Mouse (Mus musculus): Measurements from ENCODE around the gene E2f6. TPM values are rescaled to one million over a fixed set of nuclear protein-coding genes. Genes with fewer than 3 reads are reported as not detected.

Gene E2f6
- polyA plus RNA-seq, 1 experiment from 2014 or later = 45.5 TPM

DNA sequence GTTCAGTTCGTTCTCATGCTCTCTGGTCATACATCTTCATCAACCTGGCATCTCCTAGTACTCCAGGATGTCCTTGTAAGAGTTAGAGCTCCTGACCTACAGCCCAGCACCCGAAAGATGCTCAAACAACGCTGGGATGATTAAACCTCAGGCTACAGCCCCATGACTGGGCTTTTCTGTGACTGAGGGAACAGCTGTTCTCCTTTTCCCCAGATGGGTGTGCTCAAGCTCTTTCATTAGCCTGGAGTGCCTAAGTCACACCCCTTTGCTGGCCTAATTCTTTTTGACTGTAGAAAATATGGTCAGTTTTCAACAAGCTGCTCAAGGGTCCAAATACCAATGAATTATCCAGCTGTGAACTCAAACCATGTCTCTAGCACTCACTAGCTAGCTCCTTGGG lies 2.7 kb upstream of the E2f6 start:
- Histone ChIP-seq H3K27ac (ENCODE audit: low read length) (no peak overlapping the region), H3K4me2 (ENCODE audit: low read depth, low read length) (no peak overlapping the region), H3K36me3 (ENCODE audit: control insufficient read depth, insufficient read depth) (no peaks in the 10 kb centered on the region), H3K4me1 (ENCODE audit: control insufficient read depth, insufficient read depth, low read length) (peaks cover 9% of the 10 kb centered on the region), H3K9me3 (replicated peaks; ENCODE audit: control insufficient read depth, low read length) (no peaks in the 10 kb centered on the region), H3K4me3 (ENCODE audit: low read length) (no peak overlapping the region), H3K27me3 (ENCODE audit: control insufficient read depth, insufficient read depth, low read length) (peaks cover 21% of the 10 kb centered on the region), H3K9ac (ENCODE audit: low read length) (no peak overlapping the region)
- WGBS = 31% methylated on average over 3 of the region's 3 CpGs
- ATAC-seq (replicated peaks; ENCODE audit: extremely low read depth, insufficient read depth, low FRiP score) = 0 out of 2 replicates have a peak, but pooled peaks have one; percentile 30

DNA sequence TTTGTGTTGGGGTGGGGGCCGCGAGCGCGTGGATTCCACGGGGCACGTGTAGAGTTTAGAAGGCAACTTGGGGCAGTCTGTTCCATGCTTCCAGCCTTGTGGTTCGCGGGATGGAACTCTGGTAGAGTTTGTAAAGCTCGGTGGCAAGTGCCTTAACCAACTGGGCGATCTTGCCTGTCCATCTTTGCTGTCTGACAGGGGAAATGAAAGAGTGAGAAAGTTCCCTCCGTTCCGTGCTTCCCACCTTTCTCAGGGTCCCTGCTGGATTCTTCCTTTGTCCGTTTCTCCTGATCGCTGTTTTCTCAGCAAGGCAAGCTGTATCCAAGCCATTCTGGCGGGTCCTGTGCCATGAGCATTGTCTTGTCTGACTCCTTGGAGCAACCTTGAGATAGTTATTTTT lies 714 bp downstream of the E2f6 start:
- Histone ChIP-seq H3K4me2 (ENCODE audit: low read depth, low read length) (peak overlapping the region; percentile 86), H3K27me3 (ENCODE audit: control insufficient read depth, insufficient read depth, low read length) (peaks cover 18% of the 10 kb centered on the region), H3K9ac (ENCODE audit: low read length) (peak overlapping the region; percentile 92), H3K9me3 (replicated peaks; ENCODE audit: control insufficient read depth, low read length) (no peaks in the 10 kb centered on the region), H3K36me3 (ENCODE audit: control insufficient read depth, insufficient read depth) (no peaks in the 10 kb centered on the region), H3K27ac (ENCODE audit: low read length) (peak overlapping the region; percentile 13; the same call in 1 of the 2 replicates), H3K4me1 (ENCODE audit: control insufficient read depth, insufficient read depth, low read length) (peaks cover 9% of the 10 kb centered on the region), H3K4me3 (ENCODE audit: low read length) (peak overlapping the region; percentile 85)
- ATAC-seq (replicated peaks; ENCODE audit: extremely low read depth, insufficient read depth, low FRiP score) = 0 out of 2 replicates have a peak, but pooled peaks have one; percentile 7
- 2% methylated on average over 15 of the region's 15 CpGs for WGBS

DNA sequence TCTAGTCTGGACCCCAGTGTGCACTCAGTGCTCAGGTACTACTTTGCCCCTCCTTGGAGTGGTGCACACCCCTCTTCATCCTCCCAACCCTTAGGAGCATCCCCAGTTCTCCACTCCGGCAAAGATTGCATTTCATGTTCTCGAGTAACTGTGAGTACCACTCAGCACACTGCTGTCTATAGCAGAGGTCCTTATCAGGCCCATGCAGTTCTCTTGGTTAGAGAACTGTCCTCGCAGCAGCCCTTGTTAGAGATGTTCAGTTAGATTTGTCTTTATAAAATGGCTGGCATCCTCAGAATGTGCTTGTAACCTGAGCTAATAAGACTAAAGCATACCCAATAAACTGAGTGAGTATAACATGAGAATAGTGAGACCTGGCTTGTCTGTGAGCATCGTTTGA lies 6.4 kb downstream of the E2f6 start:
- no peak overlapping the region for H3K4me3 ChIP-seq (ENCODE audit: low read length)
- no peak overlapping the region for H3K9ac ChIP-seq (ENCODE audit: low read length)
- ATAC-seq (replicated peaks; ENCODE audit: extremely low read depth, insufficient read depth, low FRiP score) = no peak
- WGBS = 76% methylated on average over 4 of the region's 4 CpGs
- no peak overlapping the region for H3K4me2 ChIP-seq (ENCODE audit: low read depth, low read length)
- no peaks in the 10 kb centered on the region for H3K9me3 ChIP-seq (replicated peaks; ENCODE audit: control insufficient read depth, low read length)
- peaks cover 37% of the 10 kb centered on the region for H3K36me3 ChIP-seq (ENCODE audit: control insufficient read depth, insufficient read depth)
- no peak overlapping the region for H3K27ac ChIP-seq (ENCODE audit: low read length)
- no peaks in the 10 kb centered on the region for H3K27me3 ChIP-seq (ENCODE audit: control insufficient read depth, insufficient read depth, low read length)
- peaks cover 5% of the 10 kb centered on the region for H3K4me1 ChIP-seq (ENCODE audit: control insufficient read depth, insufficient read depth, low read length)

DNA sequence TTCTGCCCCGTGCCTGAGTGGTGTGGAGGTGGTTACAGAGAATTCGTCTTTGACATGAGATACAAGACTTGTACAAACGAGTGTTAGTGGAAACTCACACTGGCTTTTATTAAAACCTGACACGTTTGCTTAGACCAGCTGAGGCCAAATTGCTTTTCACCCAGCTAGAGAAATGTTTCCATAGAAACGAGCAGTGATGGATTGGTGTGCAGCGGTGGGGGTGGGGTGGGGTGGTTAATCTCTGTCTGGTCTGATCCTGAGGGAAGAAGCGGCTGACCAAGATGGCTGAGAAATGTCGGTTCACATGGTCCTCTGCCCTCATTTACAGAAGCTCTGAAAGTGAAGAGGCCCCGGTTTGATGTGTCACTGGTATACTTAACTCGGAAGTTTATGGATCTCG lies 7.8 kb downstream of the E2f6 start:
- Histone ChIP-seq H3K9ac (ENCODE audit: low read length) (no peak overlapping the region), H3K4me2 (ENCODE audit: low read depth, low read length) (no peak overlapping the region), H3K9me3 (replicated peaks; ENCODE audit: control insufficient read depth, low read length) (no peaks in the 10 kb centered on the region), H3K27ac (ENCODE audit: low read length) (no peak overlapping the region), H3K36me3 (ENCODE audit: control insufficient read depth, insufficient read depth) (peaks cover 43% of the 10 kb centered on the region), H3K27me3 (ENCODE audit: control insufficient read depth, insufficient read depth, low read length) (no peaks in the 10 kb centered on the region), H3K4me1 (ENCODE audit: control insufficient read depth, insufficient read depth, low read length) (no peaks in the 10 kb centered on the region), H3K4me3 (ENCODE audit: low read length) (no peak overlapping the region)
- no peak for ATAC-seq (replicated peaks; ENCODE audit: extremely low read depth, insufficient read depth, low FRiP score)
- WGBS = 71% methylated on average over 11 of the region's 11 CpGs

DNA sequence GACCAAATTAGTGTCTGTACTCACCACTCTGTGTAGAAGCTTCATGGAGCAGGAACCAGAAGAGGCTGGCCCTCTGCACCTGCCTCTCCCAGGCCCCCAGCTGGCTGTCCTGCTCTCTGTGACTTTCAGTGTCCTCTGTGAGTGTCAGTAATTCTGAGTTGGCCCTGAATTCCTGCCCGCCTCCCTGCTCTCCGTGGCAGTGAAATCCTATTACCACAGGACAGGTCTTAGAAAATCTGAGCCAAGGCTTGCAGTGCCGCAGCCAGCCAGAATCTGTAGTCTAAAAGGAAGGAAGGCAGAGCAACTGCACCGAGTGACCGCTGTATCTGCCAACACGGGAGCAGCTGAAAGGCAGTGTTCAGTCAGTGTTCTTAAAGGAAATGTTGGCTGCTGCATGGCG lies 10.0 kb downstream of the E2f6 start:
- no peaks in the 10 kb centered on the region for H3K27me3 ChIP-seq (ENCODE audit: control insufficient read depth, insufficient read depth, low read length)
- H3K27ac ChIP-seq (ENCODE audit: low read length) = peak overlapping the region; percentile 19
- no peak overlapping the region for H3K4me2 ChIP-seq (ENCODE audit: low read depth, low read length)
- no peaks in the 10 kb centered on the region for H3K4me1 ChIP-seq (ENCODE audit: control insufficient read depth, insufficient read depth, low read length)
- H3K4me3 ChIP-seq (ENCODE audit: low read length) = no peak overlapping the region
- H3K9ac ChIP-seq (ENCODE audit: low read length) = no peak overlapping the region
- 0 out of 2 replicates have a peak, but pooled peaks have one; percentile 37 for ATAC-seq (replicated peaks; ENCODE audit: extremely low read depth, insufficient read depth, low FRiP score)
- 68% methylated on average over 7 of the region's 7 CpGs for WGBS
- no peaks in the 10 kb centered on the region for H3K9me3 ChIP-seq (replicated peaks; ENCODE audit: control insufficient read depth, low read length)
- H3K36me3 ChIP-seq (ENCODE audit: control insufficient read depth, insufficient read depth) = peaks cover 57% of the 10 kb centered on the region

DNA sequence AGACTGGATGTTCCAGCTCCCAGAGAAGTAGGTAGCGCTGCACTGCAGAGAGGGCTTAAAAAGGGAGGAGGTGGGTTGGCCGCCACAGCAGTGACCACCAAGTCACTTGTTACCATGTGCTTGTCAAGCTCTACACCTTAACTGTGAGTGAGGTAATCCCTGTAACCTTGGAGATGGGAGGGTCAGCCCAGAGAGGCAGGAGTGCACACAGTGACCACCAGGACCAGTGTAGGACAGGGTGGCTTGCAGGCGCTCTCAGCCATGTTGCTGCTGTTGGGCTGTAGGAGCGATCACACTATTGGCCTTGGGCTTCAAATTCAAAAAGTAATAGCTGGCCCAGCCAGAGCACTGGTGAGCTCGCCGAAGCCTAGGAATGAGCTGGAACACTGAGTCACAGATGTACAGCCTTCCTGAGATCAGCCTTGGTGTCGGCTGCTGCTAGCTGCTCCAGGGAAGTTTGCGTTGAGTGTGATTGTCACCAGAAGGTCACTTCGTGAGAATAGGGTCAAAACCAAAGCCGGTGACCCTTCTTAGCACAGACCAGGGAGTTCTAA lies 11.5 kb downstream of the E2f6 start:
- Histone ChIP-seq H3K4me3 (ENCODE audit: low read length) (no peak overlapping the region), H3K9ac (ENCODE audit: low read length) (no peak overlapping the region), H3K4me2 (ENCODE audit: low read depth, low read length) (no peak overlapping the region), H3K36me3 (ENCODE audit: control insufficient read depth, insufficient read depth) (peaks cover 56% of the 10 kb centered on the region), H3K9me3 (replicated peaks; ENCODE audit: control insufficient read depth, low read length) (no peaks in the 10 kb centered on the region), H3K27ac (ENCODE audit: low read length) (no peak overlapping the region), H3K27me3 (ENCODE audit: control insufficient read depth, insufficient read depth, low read length) (no peaks in the 10 kb centered on the region), H3K4me1 (ENCODE audit: control insufficient read depth, insufficient read depth, low read length) (no peaks in the 10 kb centered on the region)
- ATAC-seq (replicated peaks; ENCODE audit: extremely low read depth, insufficient read depth, low FRiP score) = no peak
- WGBS = 95% methylated on average over 10 of the region's 10 CpGs

DNA sequence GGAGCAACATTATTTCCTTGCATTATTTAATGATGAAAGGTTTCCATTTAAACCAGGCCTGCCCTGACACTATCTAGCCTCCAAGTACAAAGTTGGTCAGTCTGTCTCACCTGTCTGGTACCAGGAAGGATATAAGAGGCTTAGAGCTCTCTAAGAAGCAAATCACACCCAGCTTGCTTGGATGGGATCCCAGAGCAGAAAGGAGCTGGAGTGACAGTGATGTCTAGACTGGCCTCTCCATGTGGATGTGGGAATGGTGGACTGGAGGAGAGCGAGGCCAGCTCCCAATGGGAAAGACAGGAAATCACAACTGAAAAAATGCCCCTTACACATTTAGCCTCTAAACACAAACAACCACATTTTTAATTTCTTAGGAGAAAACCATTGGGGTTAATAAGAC lies 12.9 kb downstream of the E2f6 start:
- Histone ChIP-seq H3K4me2 (ENCODE audit: low read depth, low read length) (no peak overlapping the region), H3K9ac (ENCODE audit: low read length) (no peak overlapping the region), H3K36me3 (ENCODE audit: control insufficient read depth, insufficient read depth) (peaks cover 50% of the 10 kb centered on the region), H3K9me3 (replicated peaks; ENCODE audit: control insufficient read depth, low read length) (no peaks in the 10 kb centered on the region), H3K27me3 (ENCODE audit: control insufficient read depth, insufficient read depth, low read length) (no peaks in the 10 kb centered on the region), H3K4me3 (ENCODE audit: low read length) (no peak overlapping the region), H3K4me1 (ENCODE audit: control insufficient read depth, insufficient read depth, low read length) (no peaks in the 10 kb centered on the region), H3K27ac (ENCODE audit: low read length) (no peak overlapping the region)
- 56% methylated on average over 1 of the region's 1 CpGs for WGBS
- ATAC-seq (replicated peaks; ENCODE audit: extremely low read depth, insufficient read depth, low FRiP score) = no peak

DNA sequence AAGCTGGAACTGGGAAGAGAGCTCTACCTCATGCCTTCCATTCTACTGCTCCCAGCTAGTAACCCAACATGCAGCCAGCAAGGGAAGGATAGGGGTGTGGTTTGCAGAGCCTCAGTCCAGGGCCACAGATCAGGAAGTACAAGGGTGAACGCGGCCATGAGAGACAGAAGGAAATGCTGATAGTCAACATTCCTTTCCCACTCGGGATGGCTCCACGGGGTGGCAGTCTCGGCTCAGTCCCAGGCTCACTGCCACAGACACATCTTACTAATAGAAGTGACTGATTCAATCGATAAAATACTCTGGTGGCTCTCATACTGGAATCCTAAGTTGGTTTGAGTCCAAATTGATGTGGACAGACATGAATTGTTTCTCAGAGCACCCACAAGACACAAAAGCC lies 17.7 kb downstream of the E2f6 start:
- Histone ChIP-seq H3K9ac (ENCODE audit: low read length) (no peak overlapping the region), H3K4me1 (ENCODE audit: control insufficient read depth, insufficient read depth, low read length) (no peaks in the 10 kb centered on the region), H3K4me3 (ENCODE audit: low read length) (no peak overlapping the region), H3K4me2 (ENCODE audit: low read depth, low read length) (no peak overlapping the region), H3K27me3 (ENCODE audit: control insufficient read depth, insufficient read depth, low read length) (no peaks in the 10 kb centered on the region), H3K27ac (ENCODE audit: low read length) (no peak overlapping the region), H3K36me3 (ENCODE audit: control insufficient read depth, insufficient read depth) (peaks cover 23% of the 10 kb centered on the region), H3K9me3 (replicated peaks; ENCODE audit: control insufficient read depth, low read length) (no peaks in the 10 kb centered on the region)
- peak; percentile 53; the same call in 1 of the 2 replicates for ATAC-seq (replicated peaks; ENCODE audit: extremely low read depth, insufficient read depth, low FRiP score)
- 19% methylated on average over 6 of the region's 6 CpGs for WGBS

DNA sequence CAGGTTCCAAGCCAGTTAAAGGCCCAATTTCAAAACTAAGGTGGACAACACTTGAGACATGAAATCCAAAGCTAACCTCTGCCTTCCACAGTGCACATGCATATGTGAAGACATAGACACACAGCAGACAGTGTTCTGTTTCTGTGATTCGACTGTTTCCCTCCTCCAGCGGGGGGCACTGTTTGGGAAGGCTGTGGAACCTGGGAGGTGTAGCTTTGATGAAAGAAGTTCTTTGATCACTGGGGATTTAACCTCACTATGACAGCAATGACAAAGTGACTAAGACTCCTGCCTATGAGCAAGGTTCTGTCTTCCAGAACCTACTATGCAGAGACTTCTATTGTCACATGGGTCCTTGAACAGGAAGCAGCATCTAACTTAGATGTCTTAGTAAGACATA lies 19.0 kb downstream of the E2f6 start:
- H3K27me3 ChIP-seq (ENCODE audit: control insufficient read depth, insufficient read depth, low read length) = no peaks in the 10 kb centered on the region
- H3K27ac ChIP-seq (ENCODE audit: low read length) = no peak overlapping the region
- no peak overlapping the region for H3K4me3 ChIP-seq (ENCODE audit: low read length)
- peaks cover under 1% of the 10 kb centered on the region; the same call in 1 of the 2 replicates for H3K4me1 ChIP-seq (ENCODE audit: control insufficient read depth, insufficient read depth, low read length)
- WGBS = 78% methylated on average over 2 of the region's 2 CpGs
- ATAC-seq (replicated peaks; ENCODE audit: extremely low read depth, insufficient read depth, low FRiP score) = no peak
- no peak overlapping the region for H3K4me2 ChIP-seq (ENCODE audit: low read depth, low read length)
- peaks cover 16% of the 10 kb centered on the region; the same call in 1 of the 2 replicates for H3K36me3 ChIP-seq (ENCODE audit: control insufficient read depth, insufficient read depth)
- no peaks in the 10 kb centered on the region for H3K9me3 ChIP-seq (replicated peaks; ENCODE audit: control insufficient read depth, low read length)
- H3K9ac ChIP-seq (ENCODE audit: low read length) = no peak overlapping the region
